Mouse (Mus musculus) brain, embryonic 14.5 days (tissue): ENCODE results near the gene Clec4n.

Experiments
- CTCF ChIP-seq: fragments of 200-500 bp; IDR thresholded peaks from 2 replicates; pipeline ENCODE4 v1.5.1; 2012; ENCODE audit warnings: inconsistent platforms, mild to moderate bottlenecking, moderate library complexity, borderline replicate concordance; ENCODE audit not compliant: insufficient read depth, insufficient read length; ENCODE audit errors: extremely low read depth
- POLR2A ChIP-seq: fragments of 200-500 bp; IDR thresholded peaks from 2 replicates; pipeline ENCODE4 v1.6.1; 2012; ENCODE audit warnings: mild to moderate bottlenecking, inconsistent platforms, borderline replicate concordance; ENCODE audit not compliant: poor library complexity, insufficient read depth, insufficient read length, severe bottlenecking; ENCODE audit errors: extremely low read depth

GRCm38 (mm10) chr6:123279443-123279842, 49.8 kb downstream of the Clec4n start:
- TF ChIP-seq CTCF (no peak), POLR2A (no peak)
